Mouse (Mus musculus) gastrocnemius, postnatal 10 days (tissue): ENCODE measurements around the gene Ugcg. TPM values are rescaled to one million over a fixed set of nuclear protein-coding genes. Genes with fewer than 3 reads are reported as not detected.

Experiments
- DNase-seq: peaks from one replicate; pipeline ENCODE4 v3.0.0; 2021; ENCODE audit warnings: mixed read lengths
- long read RNA-seq, 2 experiments: library from polyadenylated mRNA; stranded (forward); transcript quantifications; one replicate each; pipeline ENCODE4 v2.0.0; 2021
- total RNA-seq, 2 experiments: library from RNA; stranded (reverse); gene quantifications; 2 replicates each; pipeline ENCODE4 v1.2.3; 2021

Ugcg gene
- 10 to 100 TPM; 14.2 to 19.7 TPM for total RNA-seq
- long read RNA-seq, experiment 1, full-length matches to known transcripts, result 26 of 31 reads
- long read RNA-seq, experiment 1, partial matches to known transcripts, result 3 of 31 reads
- long read RNA-seq, experiment 1, other reads (novel, unspliced or antisense), result 2 of 31 reads
- long read RNA-seq, experiment 2, full-length matches to known transcripts, result 15 of 17 reads
- long read RNA-seq, experiment 2, partial matches to known transcripts, result 2 of 17 reads
- long read RNA-seq, experiment 2, other reads (novel, unspliced or antisense), result 0 of 17 reads

DNA sequence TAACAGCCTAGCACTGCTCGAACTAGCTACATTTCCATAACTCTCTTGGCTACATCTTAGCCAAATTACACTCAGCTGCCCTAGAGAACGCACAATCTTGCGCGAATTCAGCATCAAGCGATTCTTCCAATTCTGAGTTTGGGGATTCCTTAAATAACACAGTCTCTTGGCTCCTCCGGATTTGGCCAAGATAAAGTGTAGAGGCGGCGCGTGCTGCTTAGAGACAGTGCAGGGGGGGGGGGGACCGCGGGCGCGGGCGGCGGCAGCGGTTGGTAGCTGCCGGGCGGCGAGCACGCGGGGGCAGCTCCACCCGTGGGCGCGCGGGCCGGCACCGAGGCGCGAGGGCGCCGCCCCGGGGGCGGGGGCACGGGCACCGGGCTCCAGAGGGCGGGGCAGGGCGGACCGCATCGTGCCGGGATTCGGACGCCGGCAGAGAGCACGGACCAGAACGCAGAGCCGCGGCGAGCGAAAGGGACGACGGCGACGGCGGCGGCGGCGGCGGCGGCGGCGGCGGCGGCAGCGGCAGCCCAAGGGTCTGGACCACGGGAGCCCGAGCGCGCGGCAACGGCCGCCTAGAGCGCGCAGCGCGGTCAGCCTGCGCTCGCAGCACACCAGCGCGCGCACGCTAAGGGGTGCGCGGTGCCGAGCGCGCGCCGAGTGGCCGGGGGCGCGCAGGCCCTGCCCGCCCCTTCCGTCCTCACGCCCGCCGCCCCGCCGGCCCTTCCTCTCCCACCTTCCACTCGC is at the start of gene Ugcg:
Gene Ugcg, plus strand, starts transcription at position 456 of the 744 bp plus-strand sequence.
- DNase-seq, result peak; percentile 77

DNA sequence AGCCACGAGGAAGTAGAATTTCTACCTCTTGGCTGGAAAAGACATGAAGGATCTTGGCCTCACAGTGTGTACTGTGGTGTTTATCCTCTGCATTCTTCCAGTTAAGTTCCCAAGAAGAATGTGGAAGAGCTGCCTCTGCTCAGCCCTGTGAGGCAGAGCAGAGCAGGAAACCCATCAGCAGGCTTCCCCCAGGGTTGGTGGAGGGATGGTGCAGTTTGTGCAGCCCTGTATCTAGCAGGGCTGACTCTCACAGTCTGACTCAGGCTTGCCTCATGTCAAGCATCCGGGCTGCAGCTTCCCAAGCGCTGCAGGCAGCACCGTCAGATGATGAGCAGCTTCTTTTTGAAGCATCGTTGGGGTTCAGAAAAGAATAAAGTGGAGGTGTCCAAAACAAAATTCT is 40.0 kb upstream of the Ugcg start:
- DNase-seq, result no peak

DNA sequence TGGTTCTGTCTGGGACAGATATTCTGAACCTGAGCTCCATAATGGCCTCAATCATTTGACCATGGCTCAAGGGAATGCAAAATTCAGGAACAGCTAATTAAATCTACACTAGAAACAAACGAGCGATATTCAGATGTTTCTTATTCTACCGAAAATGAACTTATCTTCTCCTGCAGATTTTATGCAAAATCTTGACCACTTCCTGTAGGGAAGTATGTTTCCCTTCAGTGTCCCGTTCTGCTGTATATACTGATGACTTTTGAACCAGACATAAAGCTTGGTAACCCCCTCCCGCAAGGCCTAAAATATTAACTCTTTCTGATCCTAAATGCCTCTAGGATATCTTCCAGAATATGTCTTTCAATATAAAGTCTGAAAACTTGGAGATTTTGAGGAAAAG is 38.1 kb upstream of the Ugcg start:
- no peak for DNase-seq

DNA sequence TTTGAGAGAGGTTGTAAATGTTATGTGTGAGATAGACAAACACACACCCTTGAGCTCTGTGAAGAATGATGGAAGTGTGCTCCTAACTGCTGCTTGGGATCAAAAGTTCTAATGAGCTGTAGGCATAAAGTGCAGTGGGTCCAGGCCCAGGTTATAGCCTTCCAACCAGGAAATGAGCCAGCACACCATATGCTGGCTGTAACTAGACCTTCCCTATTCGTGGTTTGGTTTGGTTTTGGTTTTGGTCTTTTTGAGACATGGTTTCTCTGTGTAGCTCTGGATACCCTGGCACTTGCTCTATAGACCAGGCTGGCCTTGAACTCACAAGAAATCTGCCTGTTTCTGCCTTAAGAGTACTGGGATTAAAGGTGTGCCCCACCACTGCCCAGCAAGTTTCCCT is 37.1 kb upstream of the Ugcg start:
- no peak for DNase-seq

DNA sequence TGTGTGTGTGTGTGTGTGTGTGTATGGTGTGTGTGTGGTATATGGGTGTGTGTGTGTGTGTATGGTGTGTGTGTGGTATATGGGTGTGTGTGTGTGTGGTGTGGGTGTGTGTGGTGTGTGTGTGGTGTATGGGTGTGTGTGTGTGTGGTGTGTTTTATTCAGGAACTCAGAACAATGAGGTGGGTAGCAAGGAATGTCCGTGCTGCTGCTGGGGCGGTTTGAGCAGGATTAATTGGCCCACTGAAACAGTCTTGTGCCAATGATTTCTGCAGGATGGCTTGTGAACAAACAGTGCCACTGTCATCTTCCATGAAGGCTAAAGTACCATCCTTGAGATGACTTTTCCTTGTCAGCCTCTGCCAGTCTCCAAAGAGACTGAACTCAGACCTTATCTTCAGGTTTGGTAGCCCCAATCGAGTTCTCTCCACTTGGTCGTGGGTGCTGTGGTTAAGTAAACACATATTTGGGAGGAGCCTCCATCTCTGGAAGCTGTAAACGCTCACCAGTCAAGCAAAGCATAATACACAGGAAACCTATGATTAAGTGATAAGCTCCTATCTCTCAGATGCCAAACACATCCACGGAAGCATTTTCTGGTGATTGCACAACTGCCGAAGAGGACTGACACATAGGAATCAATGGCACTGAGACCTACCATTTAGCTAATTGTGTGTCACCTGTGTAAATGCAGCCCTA is 32.0 kb upstream of the Ugcg start:
- DNase-seq, result no peak

DNA sequence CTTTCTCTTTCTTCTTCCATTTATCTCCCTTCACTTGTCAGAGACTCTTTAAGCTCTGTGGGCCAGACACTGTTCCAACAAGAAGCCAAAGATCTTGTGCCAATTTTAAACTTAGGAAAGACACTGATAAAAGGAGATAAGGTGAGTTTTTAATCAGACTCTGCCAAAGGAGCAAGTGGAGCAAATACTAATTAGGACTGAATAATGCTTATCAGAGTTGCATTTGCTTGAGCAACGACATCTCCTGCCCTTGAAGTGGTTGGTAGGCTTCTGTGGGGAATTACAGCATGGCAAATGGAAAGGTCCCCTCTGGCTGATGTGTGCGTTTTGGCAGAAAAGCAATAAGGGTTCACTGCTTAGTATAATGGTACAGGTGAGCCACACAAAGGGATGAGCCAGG is 31.4 kb upstream of the Ugcg start:
- no peak for DNase-seq

DNA sequence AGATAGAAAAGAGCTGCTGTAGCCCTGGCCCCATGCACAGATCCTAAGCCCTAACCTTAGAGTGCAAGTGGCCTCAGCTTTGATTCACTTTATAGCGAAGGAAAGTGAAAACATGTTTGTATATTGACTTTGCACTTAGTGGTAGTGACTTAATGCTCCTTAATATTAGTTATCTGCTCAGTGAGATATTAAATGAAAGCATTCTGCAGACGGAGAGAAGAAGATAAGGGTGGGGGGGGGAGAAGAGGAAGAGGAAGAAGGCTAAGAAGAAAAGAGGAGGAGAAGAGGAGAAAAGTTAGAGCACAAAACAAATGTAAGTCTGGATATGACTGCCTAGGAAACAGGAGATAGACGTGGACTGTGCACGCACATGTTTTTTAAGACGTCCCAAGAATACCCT is 28.8 kb upstream of the Ugcg start:
- no peak for DNase-seq

DNA sequence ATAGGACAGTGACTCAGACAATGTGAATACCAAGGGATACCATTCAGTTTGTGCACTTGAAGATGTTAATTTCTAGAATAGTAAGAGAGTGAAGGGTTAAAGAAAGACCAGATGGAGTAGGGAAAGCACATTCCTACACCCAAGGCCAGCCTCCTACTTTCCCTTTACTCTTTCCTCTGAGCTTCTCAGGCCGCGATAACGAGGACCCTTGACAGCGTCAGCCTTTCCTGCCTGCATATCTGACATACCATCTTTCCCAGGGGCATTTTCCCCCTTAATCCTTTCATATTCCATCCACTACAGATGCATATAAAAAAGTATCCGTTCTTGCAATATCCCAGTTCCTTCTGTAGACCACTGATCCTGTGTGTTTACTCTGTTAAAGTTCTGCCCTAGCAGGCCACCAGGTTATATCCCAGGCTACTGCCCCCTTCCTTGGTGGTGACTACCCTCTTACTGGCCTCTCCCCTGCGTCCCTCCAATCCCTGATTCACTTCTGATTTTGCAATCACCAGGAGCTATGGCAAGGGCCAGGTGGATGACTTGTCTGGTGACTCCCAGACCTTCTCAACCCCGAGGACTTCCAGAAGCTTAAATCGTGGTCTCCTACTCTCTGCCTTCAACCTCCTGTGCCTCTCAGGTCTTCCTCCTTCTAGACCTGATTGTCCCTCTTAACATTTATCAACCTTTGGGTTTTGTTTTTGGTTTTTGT is 27.9 kb upstream of the Ugcg start:
- no peak for DNase-seq

DNA sequence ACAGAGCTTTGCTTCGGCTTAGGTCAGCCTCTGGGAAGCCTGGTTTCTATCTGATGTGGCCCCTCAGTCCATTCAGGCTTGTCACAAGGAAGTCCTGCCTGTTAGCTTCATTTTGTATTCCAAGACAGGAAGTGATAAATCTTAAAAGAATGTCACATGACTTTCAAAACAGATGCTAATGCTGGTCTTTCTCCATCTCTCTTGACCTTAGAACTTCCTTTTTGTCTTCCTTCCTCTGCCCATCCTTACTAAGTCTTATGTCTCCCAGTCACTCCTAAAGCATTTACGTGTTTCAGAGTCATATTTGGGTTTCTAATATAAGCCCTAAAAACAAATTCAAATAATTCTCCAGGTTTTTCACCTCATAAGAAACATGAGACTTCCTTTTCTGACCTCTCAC is 25.0 kb upstream of the Ugcg start:
- DNase-seq, result no peak

DNA sequence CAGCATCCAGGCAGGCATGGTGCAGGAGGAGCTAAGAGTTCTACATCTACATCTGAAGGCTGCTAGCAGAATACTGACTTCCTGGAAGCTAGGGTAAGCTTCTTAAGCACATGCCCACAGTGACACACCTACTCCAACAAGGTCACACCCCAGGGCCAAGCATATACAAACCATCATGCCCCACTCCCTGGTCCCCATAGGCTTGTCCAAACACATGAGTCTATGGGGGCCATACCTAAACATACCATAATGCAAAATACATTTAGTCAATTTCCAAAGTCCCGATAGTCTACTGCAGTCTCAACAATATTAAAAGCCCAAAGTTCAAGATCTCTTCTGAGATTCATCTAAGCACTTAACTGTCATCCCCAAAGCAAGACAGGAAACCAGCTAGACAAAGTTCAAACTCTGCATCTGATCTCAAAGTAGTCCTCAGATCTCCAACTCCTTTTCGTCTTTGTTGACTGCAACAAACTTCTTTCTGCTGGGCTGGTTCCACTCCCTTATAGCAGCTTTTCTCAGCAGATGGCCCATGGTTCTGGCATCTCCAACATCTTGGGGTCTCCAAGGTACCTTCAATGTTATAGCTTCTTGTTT is 21.7 kb upstream of the Ugcg start:
- no peak for DNase-seq

DNA sequence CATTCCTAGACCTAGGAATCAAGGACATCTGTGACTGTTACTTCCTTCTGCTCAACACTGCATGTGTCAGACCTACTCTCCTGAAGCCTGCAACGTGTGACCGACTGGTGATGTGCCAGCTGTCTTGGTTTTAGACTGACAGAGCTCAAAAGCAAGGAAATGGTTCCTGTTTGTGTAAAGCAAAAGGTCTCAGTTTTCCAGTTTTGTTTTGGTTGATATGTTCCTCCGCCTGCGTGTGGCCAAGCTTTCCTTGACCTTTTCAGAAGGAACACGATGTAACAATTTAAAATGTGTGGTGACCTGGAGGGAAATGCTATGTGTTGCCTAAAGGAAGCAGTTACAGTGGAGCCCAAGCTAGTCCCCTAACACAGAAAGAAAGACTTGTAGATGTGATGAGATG is 19.1 kb upstream of the Ugcg start:
- DNase-seq, result no peak

DNA sequence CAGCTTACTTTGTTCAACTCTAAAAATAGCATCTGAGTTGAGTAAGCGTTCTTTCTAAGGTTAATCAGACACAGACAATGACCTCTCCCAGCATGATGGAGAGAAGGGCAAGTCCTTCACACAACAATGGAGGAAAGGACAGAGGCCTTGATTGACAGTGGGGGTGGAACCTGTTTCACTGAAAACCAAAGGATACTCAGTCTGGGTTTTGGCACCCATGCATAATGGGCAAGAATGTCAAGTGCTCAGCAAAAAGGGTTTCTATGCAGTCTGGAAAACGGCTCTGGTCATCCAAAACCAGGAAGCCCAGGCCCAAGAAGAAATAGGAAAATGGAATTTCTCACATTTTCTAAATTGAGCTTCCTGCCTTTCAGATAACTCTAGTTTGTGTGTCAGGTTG is 16.4 kb upstream of the Ugcg start:
- DNase-seq, result no peak

DNA sequence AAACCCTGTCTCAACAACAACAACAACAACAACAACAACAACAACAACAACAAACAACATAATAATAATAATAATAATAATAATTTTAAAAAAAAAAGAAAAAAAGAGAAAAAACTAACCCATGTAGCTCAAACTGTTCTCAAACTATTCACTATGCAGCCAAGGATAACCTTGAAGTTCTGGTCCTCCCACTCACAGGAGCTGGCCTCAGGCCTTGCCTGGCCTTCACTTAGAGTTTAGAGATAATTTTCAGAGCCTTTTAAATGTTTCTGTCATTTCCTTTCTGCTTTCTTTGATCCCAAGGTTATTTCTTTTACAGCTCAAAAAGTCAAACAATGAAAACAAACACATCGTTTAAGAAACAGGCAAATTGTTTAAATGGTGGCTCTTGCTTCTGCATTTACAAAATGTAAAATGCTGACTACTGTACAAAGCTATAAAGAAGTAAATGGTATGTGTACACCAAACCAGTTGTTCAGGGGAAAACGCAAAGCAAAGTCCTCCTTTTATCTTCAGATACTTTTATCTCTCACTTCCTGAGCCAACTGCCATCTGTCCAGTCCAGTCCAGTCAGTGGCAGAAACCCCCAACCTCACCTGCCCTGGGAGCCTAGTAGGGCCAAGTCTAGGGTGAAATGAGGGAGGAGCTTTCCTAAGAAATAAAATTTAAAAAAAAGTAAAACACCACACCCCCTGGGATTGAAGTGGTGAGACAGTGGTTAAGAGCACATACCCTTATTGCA is 15.7 kb upstream of the Ugcg start:
- no peak for DNase-seq

DNA sequence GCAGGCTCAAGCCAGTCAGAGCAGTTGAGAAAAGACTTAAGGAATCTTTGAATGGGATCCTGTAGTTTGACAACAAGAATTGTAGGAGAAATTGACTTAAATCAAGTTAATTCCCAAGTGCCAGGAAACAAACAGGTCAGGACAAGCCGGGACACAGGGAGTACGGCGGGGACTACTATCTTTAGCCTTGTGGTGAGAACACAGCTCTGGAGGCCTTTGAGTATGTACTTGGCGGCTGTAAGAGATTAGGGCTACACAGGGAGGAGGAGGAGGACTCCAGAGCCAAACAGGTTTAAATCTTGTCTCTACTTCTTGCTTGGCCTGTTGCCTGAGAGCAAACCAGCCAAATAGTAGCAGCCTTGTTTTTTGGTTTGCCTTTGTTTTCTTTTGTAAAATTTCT is 14.1 kb upstream of the Ugcg start:
- DNase-seq, result no peak

DNA sequence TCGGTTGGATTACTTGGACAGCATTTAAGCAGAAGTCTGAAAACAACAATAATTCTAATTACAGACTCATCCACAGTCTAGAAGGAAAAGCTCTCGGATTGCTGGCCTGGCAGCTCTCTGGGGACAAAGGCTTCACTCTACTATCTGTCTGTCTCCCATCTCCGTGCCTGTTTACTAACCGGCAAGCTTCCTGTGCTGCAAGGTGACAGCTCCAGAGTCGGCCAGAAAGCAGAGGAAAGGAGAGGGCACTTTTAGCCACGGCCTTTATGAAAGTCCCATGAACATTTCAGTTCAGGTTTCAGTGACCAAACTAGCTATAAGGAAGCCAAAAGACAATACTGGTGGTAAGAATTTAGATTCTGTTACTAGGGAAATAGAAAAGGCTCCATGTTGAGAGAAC is 13.1 kb upstream of the Ugcg start:
- DNase-seq, result no peak

DNA sequence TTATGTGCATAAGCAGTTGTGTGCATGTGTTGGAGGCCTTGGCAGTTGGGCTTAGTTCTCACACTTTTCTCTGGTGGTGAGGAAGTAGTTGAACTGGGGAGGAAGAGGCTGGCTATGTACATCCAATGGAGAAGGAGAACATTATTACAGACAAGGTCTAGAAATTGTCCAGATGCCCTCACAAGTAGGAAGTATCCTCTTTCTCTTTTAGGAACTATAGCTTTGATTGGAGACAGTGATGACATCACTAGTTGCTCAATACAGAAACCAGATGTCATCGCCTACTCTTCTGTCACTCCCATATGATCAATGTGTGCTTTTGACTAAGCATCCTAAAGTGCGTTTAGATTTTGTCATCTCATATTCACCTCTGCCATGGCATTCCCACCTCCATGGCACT is 11.5 kb upstream of the Ugcg start:
- no peak for DNase-seq

DNA sequence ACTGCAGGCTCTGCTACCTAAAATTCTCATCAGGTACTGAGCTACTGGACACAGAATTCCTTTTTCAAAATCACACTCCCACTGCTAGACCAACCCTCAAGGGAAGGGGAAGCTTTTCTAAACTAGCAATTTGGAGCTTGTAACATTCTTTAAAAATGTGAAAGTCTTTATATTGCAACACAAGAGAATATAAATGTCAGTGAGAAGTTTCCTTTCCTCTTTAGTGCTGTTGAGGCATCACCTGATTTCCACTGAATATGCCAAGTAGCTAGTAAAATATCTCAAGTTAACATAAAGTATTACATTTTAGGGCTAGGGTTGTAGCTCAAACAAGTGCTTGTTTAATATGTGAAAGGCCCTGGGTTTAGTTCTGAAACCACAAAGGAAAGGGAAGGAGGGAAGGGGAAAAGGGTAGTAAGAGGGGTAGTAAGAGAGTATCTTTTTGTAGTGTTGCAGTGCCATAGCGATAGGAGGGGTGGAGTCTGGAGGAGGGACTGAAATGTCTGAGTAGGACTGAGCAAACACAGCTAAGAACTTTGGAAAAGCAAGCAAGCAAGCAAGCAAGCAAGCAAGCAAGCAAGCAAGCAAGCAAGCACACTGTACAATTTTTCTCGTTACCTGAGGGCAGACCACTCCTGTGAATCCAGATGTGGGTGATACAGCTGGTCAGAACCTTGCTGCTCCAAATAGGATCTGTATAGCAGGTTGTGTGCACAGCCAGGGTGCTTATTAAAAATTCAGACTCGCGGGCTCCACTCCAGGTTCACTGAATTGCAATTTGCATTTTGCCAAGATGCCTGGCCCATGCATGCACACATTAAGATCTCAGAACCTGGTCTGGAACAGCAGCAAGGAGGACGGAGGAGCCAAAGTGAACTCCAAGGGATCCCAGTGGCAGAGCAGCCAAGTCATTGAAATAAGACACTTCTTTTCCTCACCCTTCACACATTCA is 7.5 kb upstream of the Ugcg start:
- no peak for DNase-seq

DNA sequence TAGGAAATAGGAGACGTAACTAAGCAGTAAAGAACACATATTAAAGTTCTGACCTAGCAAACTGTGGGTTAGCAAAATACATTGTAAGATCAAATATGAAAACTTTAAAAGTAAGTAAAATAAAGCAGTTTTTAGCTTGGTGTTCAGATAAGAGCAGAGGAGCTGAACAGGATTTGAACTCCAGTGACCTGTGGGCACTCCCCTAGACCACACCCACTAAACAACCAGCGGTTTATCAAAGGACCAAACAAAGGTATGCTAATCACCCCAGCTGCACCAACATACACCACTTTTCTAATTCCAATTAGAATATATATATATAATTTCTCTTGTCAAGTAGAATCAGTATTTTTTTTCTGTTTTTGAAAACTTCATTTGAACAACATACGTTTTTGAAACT is 3.4 kb upstream of the Ugcg start:
- DNase-seq, result no peak

DNA sequence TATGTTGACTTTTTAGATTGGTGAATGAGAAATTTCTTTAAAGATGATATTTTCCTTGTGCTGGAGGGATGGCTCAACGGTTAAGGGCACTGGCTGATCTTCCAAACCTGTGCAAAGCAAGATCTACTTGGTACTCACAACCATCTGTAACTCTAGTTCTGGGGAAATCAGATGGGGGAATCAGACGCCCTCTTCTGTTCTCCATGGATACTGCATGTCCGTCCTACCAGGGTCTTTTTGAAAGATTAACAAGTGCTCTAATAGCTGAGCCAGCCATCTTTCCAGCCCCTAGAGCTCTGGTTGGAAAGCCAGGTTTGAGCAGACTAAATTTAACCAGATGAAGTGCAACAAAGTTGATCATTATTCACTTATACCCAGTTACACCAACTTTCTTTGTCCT is 1.8 kb upstream of the Ugcg start:
- no peak for DNase-seq

DNA sequence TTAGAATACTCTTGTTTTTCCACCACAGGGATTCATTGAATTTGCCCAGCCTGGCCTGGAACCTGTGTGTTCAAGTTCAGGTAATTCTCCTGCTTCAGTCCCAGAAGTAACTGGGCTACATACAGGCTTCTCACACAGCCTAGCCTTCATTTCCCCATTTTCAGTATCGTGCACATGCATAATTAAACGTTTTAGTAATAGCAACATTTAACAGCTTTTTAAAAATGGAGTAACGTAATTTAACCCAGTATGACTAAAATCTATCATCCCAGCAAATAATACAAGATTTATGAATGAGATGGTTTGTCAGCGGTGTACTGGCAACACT is 619 bp upstream of the Ugcg start:
- no peak for DNase-seq
